Mouse (Mus musculus): ENCODE results near the gene Gm47841.
A peak's percentile ranks its signal among the peaks of the same experiment; 100 is the strongest.

Gm47841 gene

GRCm38 (mm10) chr15:101047194-101047555 lies at the start of gene Gm47841:
Gm47841 (minus strand) TSS chr15:101047397.
- DNase-seq (ENCODE audit: low read depth, low spot score): no peak

- DNase-seq (ENCODE audit: low read depth, low spot score): no peak
Observed at GRCm38 (mm10) chr15:101095392-101095791, 48.2 kb upstream of the Gm47841 start.

- DNase-seq (ENCODE audit: low read depth, low spot score): no peak
Observed at GRCm38 (mm10) chr15:101094979-101095378, 47.8 kb upstream of the Gm47841 start.

- DNase-seq (ENCODE audit: low read depth, low spot score): no peak
Observed at GRCm38 (mm10) chr15:101093988-101094387, 46.8 kb upstream of the Gm47841 start.

GRCm38 (mm10) chr15:101092829-101093648 lies 45.8 kb upstream of the Gm47841 start:
- DNase-seq (ENCODE audit: low read depth, low spot score): peak; percentile 45

GRCm38 (mm10) chr15:101092121-101092828 lies 45.1 kb upstream of the Gm47841 start:
- no peak for DNase-seq (ENCODE audit: low read depth, low spot score)

GRCm38 (mm10) chr15:101091551-101091950 lies 44.4 kb upstream of the Gm47841 start:
- no peak for DNase-seq (ENCODE audit: low read depth, low spot score)

- no peak for DNase-seq (ENCODE audit: low read depth, low spot score)
Observed at GRCm38 (mm10) chr15:101088291-101088690, 41.1 kb upstream of the Gm47841 start.

GRCm38 (mm10) chr15:101086956-101087355 lies 39.8 kb upstream of the Gm47841 start:
- no peak for DNase-seq (ENCODE audit: low read depth, low spot score)

- DNase-seq (ENCODE audit: low read depth, low spot score): no peak
Observed at GRCm38 (mm10) chr15:101086451-101086850, 39.3 kb upstream of the Gm47841 start.

GRCm38 (mm10) chr15:101084499-101084898 lies 37.3 kb upstream of the Gm47841 start:
- DNase-seq (ENCODE audit: low read depth, low spot score): no peak

- DNase-seq (ENCODE audit: low read depth, low spot score): no peak
Observed at GRCm38 (mm10) chr15:101082236-101082635, 35.0 kb upstream of the Gm47841 start.

GRCm38 (mm10) chr15:101081035-101081548 lies 33.9 kb upstream of the Gm47841 start:
- no peak for DNase-seq (ENCODE audit: low read depth, low spot score)

- no peak for DNase-seq (ENCODE audit: low read depth, low spot score)
Observed at GRCm38 (mm10) chr15:101080031-101080520, 32.9 kb upstream of the Gm47841 start.

- no peak for DNase-seq (ENCODE audit: low read depth, low spot score)
Observed at GRCm38 (mm10) chr15:101078731-101079156, 31.5 kb upstream of the Gm47841 start.

- DNase-seq (ENCODE audit: low read depth, low spot score): no peak
Observed at GRCm38 (mm10) chr15:101077813-101078730, 30.9 kb upstream of the Gm47841 start, which contains the start of gene Fignl2. Fignl2 (minus strand) TSS chr15:101078567.

GRCm38 (mm10) chr15:101077001-101077812 lies 30.0 kb upstream of the Gm47841 start:
- DNase-seq (ENCODE audit: low read depth, low spot score): no peak

- DNase-seq (ENCODE audit: low read depth, low spot score): no peak
Observed at GRCm38 (mm10) chr15:101076071-101077000, 29.1 kb upstream of the Gm47841 start.

GRCm38 (mm10) chr15:101075656-101076055 lies 28.5 kb upstream of the Gm47841 start:
- DNase-seq (ENCODE audit: low read depth, low spot score): no peak

Data from telencephalon, adult 2 months (tissue).